Mouse (Mus musculus): Measurements from ENCODE around the gene Lrch3. TPM values are rescaled to one million over a fixed set of nuclear protein-coding genes. Genes with fewer than 3 reads are reported as not detected.

Lrch3 gene
- polyA plus RNA-seq, 1 experiment from 2014 or later: 25.3 TPM

DNA sequence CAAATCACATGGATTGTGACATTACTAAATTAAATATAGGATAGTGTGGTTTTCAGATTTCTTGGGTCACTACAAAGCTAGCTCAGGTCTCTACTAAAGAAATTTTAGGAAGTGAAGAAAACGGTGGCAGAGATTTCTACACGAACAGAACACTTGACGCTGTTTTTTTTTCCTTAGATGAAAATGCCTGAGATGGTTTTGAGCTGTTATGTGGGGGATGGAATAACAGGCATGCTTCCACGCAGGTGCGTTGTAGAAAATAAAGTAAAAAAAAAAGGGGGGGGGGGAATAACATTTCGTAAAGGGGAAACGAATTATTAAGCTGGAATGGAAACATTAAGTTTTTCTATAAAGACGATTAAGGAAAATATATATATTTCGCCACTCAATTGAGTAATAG, 37.1 kb upstream of the Lrch3 start:
- Histone ChIP-seq H3K4me3 (ENCODE audit: low read depth, low read length) (peak overlapping the region; percentile 63), H3K4me1 (ENCODE audit: control insufficient read depth, insufficient read depth, low read length) (peaks cover 16% of the 10 kb centered on the region), H3K9ac (ENCODE audit: low read depth, low read length) (peak overlapping the region; percentile 92), H3K4me2 (ENCODE audit: low read depth, low read length) (peak overlapping the region; percentile 84), H3K27me3 (replicated peaks; ENCODE audit: control insufficient read depth, insufficient read depth, low read length) (no peaks in the 10 kb centered on the region), H3K27ac (replicated peaks; ENCODE audit: low read depth, low read length) (peak overlapping the region; percentile 82; the same call in 1 of the 2 replicates), H3K9me3 (ENCODE audit: control insufficient read depth, low read length) (no peaks in the 10 kb centered on the region), H3K36me3 (ENCODE audit: control insufficient read depth, insufficient read depth, low read length) (no peaks in the 10 kb centered on the region)
- ATAC-seq (ENCODE audit: low read depth) (no peak), DNase-seq (ENCODE audit: low spot score) (no peak)
- WGBS: 23% methylated on average over 9 of the region's 9 CpGs

DNA sequence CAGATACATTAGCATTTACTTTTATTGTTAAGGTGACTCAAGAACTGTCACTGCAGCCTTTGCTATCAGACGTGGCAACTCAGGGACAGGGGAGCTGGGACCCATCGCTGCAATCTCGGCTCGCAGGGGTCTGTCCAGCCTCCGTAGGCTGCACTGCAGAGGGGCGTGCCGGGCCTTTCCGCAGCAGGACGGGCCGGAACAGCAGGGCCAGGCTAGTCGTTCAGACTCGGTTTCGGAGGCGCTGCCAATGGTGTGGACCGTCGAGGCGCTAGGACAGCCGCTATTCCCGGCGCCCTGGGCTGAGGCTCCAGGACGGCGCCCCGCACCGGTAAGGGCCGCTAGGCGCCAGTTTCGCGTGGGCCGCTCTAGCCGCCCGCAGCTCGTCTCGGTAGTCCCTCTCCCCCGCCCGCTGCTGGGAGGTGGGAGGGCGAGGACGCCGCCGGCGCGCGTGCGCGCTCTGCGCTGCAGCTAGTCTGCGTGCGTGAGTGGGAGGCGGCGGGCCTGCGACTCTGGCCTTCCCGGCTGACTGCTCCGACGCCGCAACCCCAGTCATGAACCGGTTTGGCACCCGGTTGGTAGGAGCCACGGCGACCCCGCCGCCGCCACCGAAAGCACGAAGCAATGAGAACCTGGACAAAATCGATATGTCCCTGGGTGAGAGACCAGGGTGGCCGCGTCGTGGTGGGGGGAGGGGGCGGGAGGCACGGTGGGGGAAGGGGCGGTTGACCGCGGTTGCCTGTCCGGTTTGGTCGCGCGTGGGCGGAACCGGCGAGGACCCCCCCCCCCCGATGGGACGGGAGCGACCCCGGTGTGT, 36.4 kb upstream of the Lrch3 start, which contains the start of the genes Fyttd1 and Rubcn:
TSS of gene Fyttd1 (plus strand) at position 158 of the 814 bp plus-strand sequence.
TSS of gene Rubcn (minus strand) at position 424 of the 814 bp plus-strand sequence.
- peak within 1 kb of the TSS; percentile 63 for H3K4me3 ChIP-seq (ENCODE audit: low read depth, low read length)
- ATAC-seq (ENCODE audit: low read depth) (peak; percentile 98), DNase-seq (ENCODE audit: low spot score) (peak; percentile 96)
- H3K27ac ChIP-seq (replicated peaks; ENCODE audit: low read depth, low read length): peak within 1 kb of the TSS; percentile 82
- H3K9ac ChIP-seq (ENCODE audit: low read depth, low read length): peak within 1 kb of the TSS; percentile 92
- H3K36me3 ChIP-seq (ENCODE audit: control insufficient read depth, insufficient read depth, low read length): no peaks in the 10 kb centered on the region
- 0% methylated on average over 51 of the region's 83 CpGs for WGBS
- no peaks in the 10 kb centered on the region for H3K9me3 ChIP-seq (ENCODE audit: control insufficient read depth, low read length)
- peaks cover 16% of the 10 kb centered on the region for H3K4me1 ChIP-seq (ENCODE audit: control insufficient read depth, insufficient read depth, low read length)
- H3K4me2 ChIP-seq (ENCODE audit: low read depth, low read length): peak within 1 kb of the TSS; percentile 84
- H3K27me3 ChIP-seq (replicated peaks; ENCODE audit: control insufficient read depth, insufficient read depth, low read length): no peaks in the 10 kb centered on the region

DNA sequence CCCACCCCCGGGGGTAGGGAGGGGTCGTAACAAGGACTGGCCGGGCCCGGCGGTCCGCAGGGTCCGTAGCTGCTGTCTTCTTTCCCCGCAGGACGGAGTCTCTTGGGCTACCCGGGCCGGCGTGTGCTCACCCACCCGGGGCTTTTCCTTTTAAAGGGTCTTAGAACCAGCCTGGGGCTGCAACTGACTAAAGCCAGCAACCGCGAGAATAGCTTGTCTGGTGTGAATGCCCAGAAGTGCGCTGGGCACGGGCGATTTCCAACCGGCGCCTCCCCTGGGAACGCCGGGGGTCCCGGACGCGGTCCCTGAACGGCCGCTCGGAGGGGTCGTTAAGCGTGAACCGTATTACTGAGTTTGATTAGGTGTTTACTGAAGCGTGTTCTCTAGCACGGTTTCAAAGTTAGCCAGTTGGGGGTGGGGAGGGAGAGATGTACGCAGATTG, 35.7 kb upstream of the Lrch3 start:
- WGBS: 0% methylated on average over 28 of the region's 34 CpGs
- peak overlapping the region; percentile 82 for H3K27ac ChIP-seq (replicated peaks; ENCODE audit: low read depth, low read length)
- DNase-seq (ENCODE audit: low spot score): peak; percentile 20
- H3K27me3 ChIP-seq (replicated peaks; ENCODE audit: control insufficient read depth, insufficient read depth, low read length): no peaks in the 10 kb centered on the region
- ATAC-seq (ENCODE audit: low read depth): 0 out of 2 replicates have a peak, but pooled peaks have one; percentile 13
- no peaks in the 10 kb centered on the region for H3K36me3 ChIP-seq (ENCODE audit: control insufficient read depth, insufficient read depth, low read length)
- peak overlapping the region; percentile 92 for H3K9ac ChIP-seq (ENCODE audit: low read depth, low read length)
- peak overlapping the region; percentile 84 for H3K4me2 ChIP-seq (ENCODE audit: low read depth, low read length)
- peak overlapping the region; percentile 63 for H3K4me3 ChIP-seq (ENCODE audit: low read depth, low read length)
- no peaks in the 10 kb centered on the region for H3K9me3 ChIP-seq (ENCODE audit: control insufficient read depth, low read length)
- peaks cover 16% of the 10 kb centered on the region for H3K4me1 ChIP-seq (ENCODE audit: control insufficient read depth, insufficient read depth, low read length)

DNA sequence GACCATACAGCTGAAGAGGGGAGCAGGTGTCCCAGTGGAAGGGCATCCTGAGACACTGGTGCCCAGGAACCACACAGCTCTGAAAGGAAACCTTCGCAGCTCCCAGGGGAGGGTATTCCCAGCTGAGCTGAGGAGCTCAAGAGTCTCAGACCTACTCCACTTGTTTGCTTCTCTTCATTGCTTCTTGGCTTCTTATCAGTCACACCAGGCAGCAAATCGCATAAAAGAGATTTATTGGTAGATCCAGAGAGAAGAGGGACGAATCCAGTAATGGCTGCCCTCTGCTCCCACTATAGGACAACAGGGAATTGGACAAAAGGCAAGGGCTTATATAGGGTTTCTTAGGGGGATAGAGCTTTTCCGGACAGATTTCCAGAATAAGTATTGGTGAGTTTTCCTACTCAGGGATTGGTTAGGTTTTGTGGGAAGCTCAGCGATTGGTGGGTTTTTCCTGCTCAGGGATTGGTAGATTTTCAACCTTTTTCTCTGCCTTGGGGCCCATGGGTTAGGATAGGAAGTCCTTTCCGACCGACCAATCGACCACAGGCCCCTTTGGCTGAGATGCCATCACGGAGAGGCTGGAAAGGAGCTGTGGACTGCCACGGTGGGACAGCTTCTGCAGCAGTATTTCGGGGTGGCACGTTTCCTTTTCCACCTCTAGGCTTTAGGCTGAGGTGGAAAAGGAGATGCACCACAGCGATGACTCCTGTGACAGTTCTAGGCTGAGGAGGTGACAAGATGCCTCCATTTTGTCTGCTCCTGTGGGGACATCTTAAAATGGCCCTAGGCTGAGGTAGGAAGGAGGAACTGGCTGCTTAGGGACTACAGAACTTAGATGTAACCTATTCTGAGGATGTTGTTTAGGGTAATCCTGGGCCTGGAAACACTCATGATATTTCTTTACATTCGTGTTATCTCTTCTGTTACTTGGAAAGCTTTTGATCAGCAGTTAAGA, 34.7 kb upstream of the Lrch3 start:
- Histone ChIP-seq H3K4me1 (ENCODE audit: control insufficient read depth, insufficient read depth, low read length) (peaks cover 16% of the 10 kb centered on the region), H3K9ac (ENCODE audit: low read depth, low read length) (peak overlapping the region; percentile 92; the same call in 1 of the 2 replicates), H3K4me2 (ENCODE audit: low read depth, low read length) (peak overlapping the region; percentile 84), H3K27me3 (replicated peaks; ENCODE audit: control insufficient read depth, insufficient read depth, low read length) (no peaks in the 10 kb centered on the region), H3K36me3 (ENCODE audit: control insufficient read depth, insufficient read depth, low read length) (0 out of 2 replicates have a peak, but pooled peaks cover 4% of the 10 kb centered on the region), H3K9me3 (ENCODE audit: control insufficient read depth, low read length) (no peaks in the 10 kb centered on the region), H3K27ac (replicated peaks; ENCODE audit: low read depth, low read length) (no peak overlapping the region), H3K4me3 (ENCODE audit: low read depth, low read length) (peak overlapping the region; percentile 63)
- WGBS: 89% methylated on average over 14 of the region's 14 CpGs
- DNase-seq (ENCODE audit: low spot score) (no peak), ATAC-seq (ENCODE audit: low read depth) (no peak)

DNA sequence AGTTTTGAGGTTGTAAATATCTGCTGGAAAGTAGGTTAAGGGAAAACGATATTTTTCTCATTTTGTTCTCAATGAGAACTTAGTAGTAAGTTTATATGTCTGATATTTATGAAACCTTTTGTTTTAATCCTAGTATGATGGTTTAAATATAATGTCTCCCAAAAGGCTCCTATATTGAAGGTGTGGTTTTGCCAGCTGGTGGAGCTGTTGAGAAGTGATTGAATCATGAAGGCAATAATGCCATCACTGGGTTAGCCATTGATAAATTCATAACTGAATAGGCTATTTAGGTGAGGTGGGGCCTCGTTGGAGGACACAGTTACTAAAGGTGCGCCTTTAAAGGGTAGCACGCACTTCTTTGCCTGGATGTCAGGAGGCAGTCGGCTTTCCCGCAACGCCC, 32.4 kb upstream of the Lrch3 start:
- 80% methylated on average over 7 of the region's 7 CpGs for WGBS
- DNase-seq (ENCODE audit: low spot score) (no peak), ATAC-seq (ENCODE audit: low read depth) (no peak)
- H3K4me3 ChIP-seq (ENCODE audit: low read depth, low read length): no peak overlapping the region
- H3K9ac ChIP-seq (ENCODE audit: low read depth, low read length): no peak overlapping the region
- H3K4me2 ChIP-seq (ENCODE audit: low read depth, low read length): no peak overlapping the region
- peaks cover 17% of the 10 kb centered on the region for H3K36me3 ChIP-seq (ENCODE audit: control insufficient read depth, insufficient read depth, low read length)
- no peak overlapping the region for H3K27ac ChIP-seq (replicated peaks; ENCODE audit: low read depth, low read length)
- H3K27me3 ChIP-seq (replicated peaks; ENCODE audit: control insufficient read depth, insufficient read depth, low read length): no peaks in the 10 kb centered on the region
- no peaks in the 10 kb centered on the region for H3K9me3 ChIP-seq (ENCODE audit: control insufficient read depth, low read length)
- H3K4me1 ChIP-seq (ENCODE audit: control insufficient read depth, insufficient read depth, low read length): peaks cover 11% of the 10 kb centered on the region

DNA sequence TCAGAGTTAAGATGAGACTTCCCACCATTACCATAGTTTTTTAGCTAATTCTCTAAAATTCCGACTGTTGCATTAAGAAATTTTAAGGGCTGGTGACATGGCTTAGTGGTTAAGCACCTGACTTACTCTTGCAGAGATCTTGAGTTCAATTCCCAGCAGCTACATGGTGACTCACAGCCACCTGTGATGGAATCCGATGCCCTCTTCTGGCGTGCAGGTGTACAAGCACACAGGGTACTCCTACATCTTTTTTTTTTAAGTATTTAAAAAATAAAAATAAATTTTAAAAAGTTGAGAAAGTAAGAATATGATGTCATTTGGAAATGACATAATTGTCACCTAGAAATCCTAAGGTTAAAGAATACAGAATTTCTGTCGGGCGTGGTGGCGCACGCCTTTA, 25.9 kb upstream of the Lrch3 start:
- Histone ChIP-seq H3K4me2 (ENCODE audit: low read depth, low read length) (no peak overlapping the region), H3K4me3 (ENCODE audit: low read depth, low read length) (no peak overlapping the region), H3K27ac (replicated peaks; ENCODE audit: low read depth, low read length) (no peak overlapping the region), H3K27me3 (replicated peaks; ENCODE audit: control insufficient read depth, insufficient read depth, low read length) (no peaks in the 10 kb centered on the region), H3K9ac (ENCODE audit: low read depth, low read length) (no peak overlapping the region), H3K9me3 (ENCODE audit: control insufficient read depth, low read length) (no peaks in the 10 kb centered on the region), H3K4me1 (ENCODE audit: control insufficient read depth, insufficient read depth, low read length) (no peaks in the 10 kb centered on the region), H3K36me3 (ENCODE audit: control insufficient read depth, insufficient read depth, low read length) (peaks cover 54% of the 10 kb centered on the region)
- DNase-seq (ENCODE audit: low spot score) (no peak), ATAC-seq (ENCODE audit: low read depth) (no peak)
- 88% methylated on average over 7 of the region's 7 CpGs for WGBS

DNA sequence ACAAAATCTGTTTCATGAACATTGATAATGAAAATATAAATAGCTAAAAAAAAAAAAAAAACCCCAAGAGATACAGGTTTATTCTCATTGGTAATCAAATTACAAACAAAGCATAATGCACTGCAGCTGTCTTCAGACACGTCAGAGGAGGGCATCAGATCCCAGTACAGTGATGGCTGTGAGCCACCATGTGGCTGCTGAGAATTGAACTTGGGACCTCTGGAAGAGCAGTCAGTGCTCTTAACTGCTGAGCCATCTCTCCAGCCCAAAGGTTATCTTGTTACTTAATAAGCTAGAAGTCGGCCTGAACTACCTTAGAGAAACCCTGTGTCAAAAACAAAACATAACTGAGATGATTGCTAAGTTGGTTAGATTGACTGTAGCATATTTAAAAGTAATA, 24.0 kb upstream of the Lrch3 start:
- no peak overlapping the region for H3K27ac ChIP-seq (replicated peaks; ENCODE audit: low read depth, low read length)
- no peaks in the 10 kb centered on the region for H3K27me3 ChIP-seq (replicated peaks; ENCODE audit: control insufficient read depth, insufficient read depth, low read length)
- 41% methylated on average over 2 of the region's 2 CpGs for WGBS
- peaks cover 61% of the 10 kb centered on the region for H3K36me3 ChIP-seq (ENCODE audit: control insufficient read depth, insufficient read depth, low read length)
- no peak overlapping the region for H3K4me2 ChIP-seq (ENCODE audit: low read depth, low read length)
- H3K9ac ChIP-seq (ENCODE audit: low read depth, low read length): no peak overlapping the region
- H3K4me3 ChIP-seq (ENCODE audit: low read depth, low read length): no peak overlapping the region
- DNase-seq (ENCODE audit: low spot score) (no peak), ATAC-seq (ENCODE audit: low read depth) (no peak)
- H3K9me3 ChIP-seq (ENCODE audit: control insufficient read depth, low read length): no peaks in the 10 kb centered on the region
- H3K4me1 ChIP-seq (ENCODE audit: control insufficient read depth, insufficient read depth, low read length): no peaks in the 10 kb centered on the region

DNA sequence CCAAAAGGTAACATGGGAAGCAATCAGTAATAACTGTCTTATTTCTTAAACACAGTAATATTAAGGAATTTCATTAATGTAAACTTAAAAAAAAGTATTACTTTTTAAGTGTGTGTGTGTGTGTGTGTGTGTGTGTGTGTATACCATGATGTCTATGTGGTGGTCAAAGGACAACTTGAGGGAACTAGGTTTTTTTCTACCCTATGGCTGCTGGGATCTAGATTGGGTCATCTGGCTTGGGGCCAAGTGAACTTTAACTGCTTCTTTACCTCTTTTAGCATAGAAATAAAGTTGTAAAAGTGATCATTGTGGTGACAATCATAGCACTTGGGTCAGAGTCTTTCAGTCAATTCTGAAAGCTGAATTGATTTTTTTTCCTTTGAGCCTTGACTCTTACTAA, 17.8 kb upstream of the Lrch3 start:
- Histone ChIP-seq H3K4me2 (ENCODE audit: low read depth, low read length) (no peak overlapping the region), H3K27me3 (replicated peaks; ENCODE audit: control insufficient read depth, insufficient read depth, low read length) (no peaks in the 10 kb centered on the region), H3K27ac (replicated peaks; ENCODE audit: low read depth, low read length) (no peak overlapping the region), H3K4me1 (ENCODE audit: control insufficient read depth, insufficient read depth, low read length) (no peaks in the 10 kb centered on the region), H3K9me3 (ENCODE audit: control insufficient read depth, low read length) (no peaks in the 10 kb centered on the region), H3K36me3 (ENCODE audit: control insufficient read depth, insufficient read depth, low read length) (peaks cover 76% of the 10 kb centered on the region), H3K9ac (ENCODE audit: low read depth, low read length) (no peak overlapping the region), H3K4me3 (ENCODE audit: low read depth, low read length) (no peak overlapping the region)
- DNase-seq (ENCODE audit: low spot score) (no peak), ATAC-seq (ENCODE audit: low read depth) (no peak)
